Mouse (Mus musculus) layer of hippocampus, postnatal 14 days (tissue): ENCODE measurements around the gene Atg101. TPM values are rescaled to one million over a fixed set of nuclear protein-coding genes. Genes with fewer than 3 reads are reported as not detected.
A peak's percentile ranks its signal among the peaks of the same experiment; 100 is the strongest.

Source experiments
- DNase-seq, 2 experiments: peaks; one replicate each; pipeline ENCODE4 v3.0.0; 2021 to 2022; ENCODE audit warnings: low spot score in 2 of 2, mixed read lengths in 1 of 2
- total RNA-seq, 2 experiments: library from RNA; stranded (reverse); gene quantifications; 2 replicates each; pipeline ENCODE4 v1.2.3; 2021

Gene Atg101
- total RNA-seq, 2 experiments from 2014 or later: 45.9 to 47.3 TPM

- DNase-seq: peak in 1 of 2 experiments; percentile 66
Measured at GRCm38 (mm10) chr15:101253886-101254795, 29.9 kb upstream of the Atg101 start, which contains the start of gene Nr4a1. Nr4a1 (plus strand) TSS chr15:101254269.

GRCm38 (mm10) chr15:101255842-101256462 lies 28.1 kb upstream of the Atg101 start:
- no peak for DNase-seq

GRCm38 (mm10) chr15:101256463-101257206 lies 27.4 kb upstream of the Atg101 start:
- DNase-seq: no peak

GRCm38 (mm10) chr15:101258420-101258819 lies 25.7 kb upstream of the Atg101 start:
- no peak for DNase-seq

- no peak for DNase-seq
Measured at GRCm38 (mm10) chr15:101259922-101260321, 24.1 kb upstream of the Atg101 start.

- no peak for DNase-seq
Measured at GRCm38 (mm10) chr15:101260387-101260786, 23.7 kb upstream of the Atg101 start.

GRCm38 (mm10) chr15:101260874-101261622 lies 23.0 kb upstream of the Atg101 start:
- no peak for DNase-seq

GRCm38 (mm10) chr15:101262502-101262901 lies 21.6 kb upstream of the Atg101 start:
- no peak for DNase-seq

GRCm38 (mm10) chr15:101266132-101266963 lies 17.7 kb upstream of the Atg101 start:
- peak; percentile 82 to 92 for DNase-seq

- no peak for DNase-seq
Measured at GRCm38 (mm10) chr15:101267053-101268032, 16.7 kb upstream of the Atg101 start.

GRCm38 (mm10) chr15:101270101-101270820 lies 13.8 kb upstream of the Atg101 start:
- no peak for DNase-seq

- no peak for DNase-seq
Measured at GRCm38 (mm10) chr15:101271107-101271506, 13.0 kb upstream of the Atg101 start.

GRCm38 (mm10) chr15:101271513-101271912 lies 12.6 kb upstream of the Atg101 start:
- DNase-seq: no peak

- no peak for DNase-seq
Measured at GRCm38 (mm10) chr15:101274380-101274779, 9.7 kb upstream of the Atg101 start.

- DNase-seq: peak; percentile 45 to 73
Measured at GRCm38 (mm10) chr15:101277351-101277899, 6.6 kb upstream of the Atg101 start.

- DNase-seq: no peak
Measured at GRCm38 (mm10) chr15:101278589-101278988, 5.5 kb upstream of the Atg101 start.

- DNase-seq: no peak
Measured at GRCm38 (mm10) chr15:101279430-101279999, 4.6 kb upstream of the Atg101 start.
